Mouse (Mus musculus): ENCODE data around the gene Abracl.

DNA sequence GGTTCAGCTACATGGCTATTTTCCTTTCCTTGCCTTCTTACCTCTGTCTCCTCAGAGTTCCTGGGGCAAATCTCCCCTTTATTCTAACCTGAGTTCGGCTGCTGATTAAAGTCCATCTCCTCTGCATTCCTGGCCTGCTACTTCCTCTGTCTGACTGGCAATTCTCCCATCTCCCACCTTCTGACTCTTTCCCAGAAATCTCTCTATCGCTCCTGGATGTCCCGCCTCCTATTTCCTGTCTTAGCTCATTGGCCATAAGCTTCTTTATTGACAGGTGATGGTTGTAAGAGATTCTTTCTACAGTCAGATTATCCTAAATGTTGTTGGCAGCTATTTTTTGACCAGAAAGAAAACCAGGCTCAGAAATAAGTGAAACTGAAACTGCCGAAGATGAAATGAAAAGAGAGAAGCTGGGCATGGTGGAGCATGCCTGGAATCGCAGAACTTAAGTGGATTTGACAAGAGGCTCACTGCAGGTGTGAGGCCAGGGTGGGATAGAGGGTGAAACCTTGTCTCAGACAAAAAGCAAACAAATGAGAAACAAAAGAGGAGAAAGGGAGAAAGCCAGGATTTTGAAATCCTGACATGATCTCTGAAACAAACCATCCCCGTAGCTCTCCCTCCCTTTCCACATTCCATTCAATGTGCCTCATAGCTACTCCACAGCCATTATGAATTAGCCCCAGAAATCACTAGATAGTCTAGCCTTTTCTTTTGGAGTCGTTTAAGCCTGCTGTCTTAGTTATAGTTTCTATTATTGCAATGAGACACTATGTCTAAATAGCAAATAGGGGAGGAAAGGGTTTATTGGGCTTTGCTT, 17.7 kb downstream of the Abracl start:
- no peak for TF ChIP-seq EP300 (IDR thresholded peaks at IDR 0.05; ENCODE audit: insufficient read depth, low read depth, low read length)
- no peak for TF ChIP-seq POLR2A (IDR thresholded peaks at IDR 0.05; ENCODE audit: insufficient read depth, low read depth, low read length)
- TF ChIP-seq CTCF (IDR thresholded peaks at IDR 0.05) = no peak

Data from heart, adult 2 months (tissue).